Mouse (Mus musculus) CD4-positive, CD25-positive, alpha-beta regulatory T cell, adult 4 months (primary cell): ENCODE measurements around the gene Klra17. TPM values are rescaled to one million over a fixed set of nuclear protein-coding genes. Genes with fewer than 3 reads are reported as not detected.
"Not testable (repeated sequence)": the region's sequence is repeated elsewhere in the genome, so short reads cannot be mapped to it uniquely, and the experiment has no call there.

Source experiments
- ATAC-seq: one replicate; pipeline ENCODE4 v1.8.0; 2017
- polyA plus RNA-seq, 2 experiments: library from polyadenylated mRNA; unstranded; fragments of 100-300 nt; shearing (Covaris generic); gene quantifications; one replicate each; pipeline ENCODE4 v1.2.1; 2017

Klra17 gene
- polyA plus RNA-seq = not detected

DNA sequence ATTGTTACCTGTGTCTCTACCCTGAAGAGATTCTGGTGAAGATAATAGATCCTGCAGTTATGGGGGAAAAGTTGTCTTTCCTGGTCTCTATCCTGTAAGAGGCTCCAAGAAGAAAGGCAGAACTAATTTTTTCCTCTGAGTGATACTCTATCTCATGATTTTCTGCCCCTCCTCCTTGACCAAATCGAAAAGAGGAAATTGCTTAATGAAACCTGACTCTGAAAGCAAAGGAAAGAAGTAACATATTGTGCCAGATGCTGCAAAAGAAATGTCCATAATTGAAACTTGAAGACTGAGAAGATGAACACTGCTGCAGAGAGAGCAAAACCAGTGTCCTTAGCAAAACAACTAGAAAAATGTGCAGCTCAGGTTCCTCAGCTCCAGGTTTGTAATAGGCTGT, at the start of gene Klra17:
Gene Klra17 (minus strand): TSS at position 124 of the 400 bp plus-strand sequence.
- ATAC-seq = no peak

DNA sequence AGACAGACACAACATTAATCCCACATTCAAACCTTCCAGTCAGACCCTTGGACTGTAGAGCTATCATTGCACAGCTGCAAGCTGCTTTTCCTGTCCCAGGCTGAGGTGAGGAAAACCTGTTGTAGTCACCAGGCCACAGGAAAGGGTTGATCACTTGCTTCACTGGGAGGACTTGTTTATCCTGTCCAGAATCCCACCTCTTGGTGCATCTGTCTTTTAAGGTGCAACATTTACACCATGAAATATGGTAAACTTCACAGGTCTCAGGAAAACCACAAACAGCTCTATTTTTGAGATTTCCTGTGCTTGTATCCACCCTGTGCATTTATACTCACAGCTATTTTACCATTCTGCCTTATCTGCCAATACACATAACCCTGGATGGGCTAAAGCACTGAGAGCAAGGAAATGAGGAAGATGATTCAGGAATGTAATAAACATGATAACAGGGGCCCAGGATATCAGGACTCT, 41.0 kb upstream of the Klra17 start, which contains the start of gene Klra5:
Gene Klra5 (minus strand): TSS at position 175 of the 471 bp plus-strand sequence.
- not testable (repeated sequence) for ATAC-seq

DNA sequence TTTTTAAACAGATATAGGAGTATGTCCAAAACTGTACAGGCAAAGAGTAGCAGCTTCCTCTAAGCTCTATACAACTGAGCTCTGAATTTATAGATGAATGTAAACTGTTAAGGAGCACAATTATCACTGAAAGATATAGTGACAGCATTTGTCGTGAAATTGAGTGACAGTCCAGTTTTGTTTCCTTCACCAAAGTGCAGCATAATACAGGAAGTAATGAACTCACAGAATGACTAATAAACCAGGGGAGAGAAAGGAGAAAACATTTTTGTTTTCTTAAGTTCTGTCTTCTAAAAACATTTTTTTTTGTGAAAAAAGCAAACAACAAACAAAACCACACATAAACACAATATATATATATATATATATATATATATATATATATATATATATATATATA, 40.5 kb upstream of the Klra17 start:
- ATAC-seq = no peak

DNA sequence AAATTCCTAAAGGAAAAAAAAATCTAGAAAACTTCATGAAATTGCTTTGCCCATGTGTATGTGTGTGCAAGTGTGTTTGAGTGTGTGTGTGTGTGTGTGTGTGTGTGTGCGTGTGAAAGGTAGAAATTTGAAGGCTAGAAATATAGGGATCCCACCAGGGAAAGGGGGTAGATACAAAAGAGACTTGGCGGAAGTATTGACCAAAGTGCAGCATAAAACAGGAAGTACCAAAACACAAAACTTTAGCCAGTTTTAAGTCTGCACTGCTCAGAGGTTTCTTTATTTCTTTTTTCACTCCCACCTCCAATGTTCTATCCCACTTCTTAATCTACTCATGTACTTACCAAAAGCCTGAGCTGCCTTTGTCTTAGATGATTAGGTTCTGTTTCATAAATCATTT, 6.1 kb upstream of the Klra17 start:
- ATAC-seq = no peak

DNA sequence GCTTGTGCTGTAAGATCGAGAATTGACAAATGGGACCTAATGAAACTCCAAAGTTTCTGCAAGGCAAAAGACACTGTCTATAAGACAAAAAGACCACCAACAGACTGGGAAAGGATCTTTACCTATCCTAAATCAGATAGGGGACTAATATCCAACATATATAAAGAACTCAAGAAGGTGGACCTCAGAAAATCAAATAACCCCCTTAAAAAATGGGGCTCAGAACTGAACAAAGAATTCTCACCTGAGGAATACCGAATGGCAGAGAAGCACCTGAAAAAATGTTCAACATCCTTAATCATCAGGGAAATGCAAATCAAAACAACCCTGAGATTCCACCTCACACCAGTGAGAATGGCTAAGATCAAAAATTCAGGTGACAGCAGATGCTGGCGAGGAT, 14.1 kb downstream of the Klra17 start, which contains the start of gene Gm17631:
Gene Gm17631 (plus strand): TSS at position 301 of the 400 bp plus-strand sequence.
- ATAC-seq = not testable (repeated sequence)

DNA sequence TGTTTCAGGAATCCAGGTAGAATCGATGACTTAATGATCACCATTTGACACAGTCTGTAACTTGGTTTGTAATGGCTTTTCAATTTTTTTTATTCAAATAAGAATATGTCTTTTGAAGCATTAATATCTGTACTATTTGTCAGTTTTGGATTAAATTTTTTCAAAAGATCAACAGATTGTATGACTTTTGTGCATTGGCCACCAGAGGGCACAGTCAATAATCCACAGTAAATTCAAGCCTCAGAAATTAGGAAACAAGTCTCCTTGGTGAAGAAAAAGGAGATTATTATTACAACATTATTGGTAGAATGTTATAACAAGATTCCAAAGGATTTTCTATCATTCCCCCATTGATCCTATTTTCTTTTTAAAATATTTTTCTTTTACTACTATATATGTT, 50.9 kb downstream of the Klra17 start:
- no peak for ATAC-seq

DNA sequence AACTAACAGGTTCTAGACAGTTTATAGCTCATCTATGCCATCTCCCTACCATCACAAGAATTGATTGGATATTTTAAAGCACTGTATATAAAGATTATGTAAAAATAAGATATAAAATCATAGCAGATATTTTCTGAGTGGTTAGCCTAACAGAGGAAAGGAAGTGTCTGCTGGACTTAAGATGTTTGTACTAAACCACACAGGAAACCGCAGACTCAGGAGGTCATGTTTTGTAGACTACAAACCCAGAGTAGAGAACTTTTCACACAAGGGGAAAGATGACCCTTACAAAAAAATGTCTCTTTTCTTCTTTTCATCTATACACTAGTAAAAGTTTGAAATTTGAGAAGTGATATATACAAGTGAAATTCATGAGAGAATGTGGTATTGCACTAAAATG, 52.5 kb downstream of the Klra17 start:
- no peak for ATAC-seq

DNA sequence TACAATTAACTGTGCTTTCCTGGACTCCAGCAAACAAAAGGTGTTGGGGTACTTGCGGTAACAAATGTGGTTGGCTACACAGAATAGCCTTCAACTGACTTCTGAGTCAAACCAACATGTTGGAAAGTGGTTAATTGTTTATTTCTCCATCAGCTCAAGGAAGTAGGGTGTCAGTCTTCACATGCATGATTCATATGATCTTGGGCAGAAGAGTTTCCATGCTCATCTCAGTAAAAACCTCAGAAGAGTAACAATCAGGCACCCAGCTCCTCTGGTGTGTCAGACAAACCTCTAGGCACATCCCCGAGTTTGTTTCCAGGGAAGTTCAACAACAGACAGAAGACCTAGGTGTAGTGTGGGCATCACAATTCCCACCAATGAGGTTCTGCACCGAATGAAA, 58.7 kb downstream of the Klra17 start:
- no peak for ATAC-seq

DNA sequence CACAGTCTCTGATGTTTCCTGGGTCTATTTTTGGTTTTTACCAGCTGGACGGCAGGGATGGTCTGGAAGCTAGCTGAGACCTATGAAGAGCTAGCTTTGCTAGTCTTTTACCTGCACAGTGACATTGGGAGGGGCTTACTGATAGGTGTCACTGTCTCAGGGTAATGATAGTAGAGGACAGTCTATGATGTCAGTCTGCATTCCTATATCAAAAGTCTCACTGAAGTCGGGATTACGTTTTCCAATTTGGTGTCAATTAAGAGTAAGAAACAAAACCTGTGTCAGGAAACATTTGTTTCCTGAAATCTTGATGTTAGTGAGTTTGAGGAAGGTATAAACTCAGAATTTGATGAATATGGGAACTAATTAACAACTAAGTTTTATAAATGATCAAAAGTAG, 92.3 kb downstream of the Klra17 start, which contains the start of gene Gm156:
Gene Gm156 (minus strand): TSS at position 101 of the 400 bp plus-strand sequence.
- not testable (repeated sequence) for ATAC-seq

Other genes with a start within 250 kb of the Klra17 start
- gene Klrc3, start 233.3 kb downstream of the Klra17 start, polyA plus RNA-seq = not detected
- under 1 TPM in 1 of 2 experiments, not detected in 1; 0.19 TPM for gene Klrc2, start 216.0 kb downstream of the Klra17 start, polyA plus RNA-seq
- under 1 TPM in 1 of 2 experiments, not detected in 1; 0.17 TPM for gene Klrc1, start 197.7 kb downstream of the Klra17 start, polyA plus RNA-seq
- not detected for gene Klri1, start 159.5 kb downstream of the Klra17 start, polyA plus RNA-seq
- not detected for gene Klri2, start 136.2 kb downstream of the Klra17 start, polyA plus RNA-seq
- not detected for gene Gm156, start 92.4 kb downstream of the Klra17 start, polyA plus RNA-seq
- not detected for gene Gm17631, start 14.0 kb downstream of the Klra17 start, polyA plus RNA-seq
- not detected for gene Klra5, start 41.0 kb upstream of the Klra17 start, polyA plus RNA-seq
- not detected for gene Klra6, start 150.3 kb upstream of the Klra17 start, polyA plus RNA-seq
- not detected for gene Klra4, start 190.6 kb upstream of the Klra17 start, polyA plus RNA-seq